Mouse (Mus musculus) ES-E14 (cell line): ENCODE measurements at regions not wholly inside any gene's neighbourhood (a gene's known extent, or its start where the extent isn't known, plus 50 kb on each side); places are given as distances from the start of the nearest gene placed in this dataset.

Source experiments
- CHD2 ChIP-seq: IDR thresholded peaks from 2 replicates; pipeline ENCODE4 v1.6.1; 2014; ENCODE audit warnings: mild to moderate bottlenecking, low read depth, low read length, inconsistent platforms
- HCFC1 ChIP-seq: IDR thresholded peaks from 2 replicates; pipeline ENCODE4 v1.6.1; 2012; ENCODE audit warnings: low read length, inconsistent platforms, borderline replicate concordance; ENCODE audit not compliant: insufficient read depth
- MAFK ChIP-seq: IDR thresholded peaks from 2 replicates; pipeline ENCODE4 v1.6.1; 2014; ENCODE audit warnings: mild to moderate bottlenecking, low read depth, low read length, inconsistent platforms; ENCODE audit not compliant: insufficient read depth
- ZNF384 ChIP-seq: IDR thresholded peaks from 2 replicates; pipeline ENCODE4 v1.6.1; 2012; ENCODE audit warnings: low read depth, low read length, inconsistent platforms

GRCm38 (mm10) chr13:47862896-47863295, 398.1 kb upstream of the Id4 start:
- TF ChIP-seq CHD2 = no peak
- no peak for TF ChIP-seq ZNF384
- TF ChIP-seq MAFK = no peak
- no peak for TF ChIP-seq HCFC1
